Mouse (Mus musculus) midbrain, embryonic 16.5 days (tissue): ENCODE results near the gene Ppp1cb. TPM values are rescaled to one million over a fixed set of nuclear protein-coding genes. Genes with fewer than 3 reads are reported as not detected.

ENCODE experiments used
- ATAC-seq: fragments of 200-750 bp; cut with Nextera tagmentation; 2 replicates; pipeline ENCODE4 v1.8.0; 2017; ENCODE audit warnings: moderate TSS enrichment
- H3K27ac ChIP-seq: fragments of 300-500 bp; sonication (generic); 2 replicates; pipeline ENCODE4 v1.5.1; 2014; ENCODE audit warnings: mild to moderate bottlenecking, low read length, mixed read lengths
- H3K27me3 ChIP-seq: fragments of 300-500 bp; sonication (generic); 2 replicates; pipeline ENCODE4 v1.6.1; 2014; ENCODE audit warnings: low read depth, low read length, mixed read lengths; ENCODE audit not compliant: control insufficient read depth, insufficient read depth
- H3K36me3 ChIP-seq: fragments of 300-500 bp; sonication (generic); 2 replicates; pipeline ENCODE4 v1.6.1; 2014; ENCODE audit warnings: mild to moderate bottlenecking, low read length, moderate library complexity, mixed read lengths; ENCODE audit not compliant: control insufficient read depth, insufficient read depth
- H3K4me1 ChIP-seq: fragments of 300-500 bp; sonication (generic); 2 replicates; pipeline ENCODE4 v1.6.1; 2014; ENCODE audit warnings: mild to moderate bottlenecking, low read length, mixed read lengths; ENCODE audit not compliant: control insufficient read depth, insufficient read depth
- H3K4me2 ChIP-seq: fragments of 300-500 bp; sonication (generic); 2 replicates; pipeline ENCODE4 v1.6.1; 2014; ENCODE audit warnings: mild to moderate bottlenecking, low read length, mixed read lengths
- H3K4me3 ChIP-seq: fragments of 300-500 bp; sonication (generic); 2 replicates; pipeline ENCODE4 v1.5.1; 2014; ENCODE audit warnings: low read depth, mild to moderate bottlenecking, low read length, moderate library complexity, mixed read lengths
- H3K9ac ChIP-seq: fragments of 300-500 bp; sonication (generic); 2 replicates; pipeline ENCODE4 v1.6.1; 2014; ENCODE audit warnings: low read depth, low read length, mixed read lengths
- H3K9me3 ChIP-seq: fragments of 300-500 bp; sonication (generic); replicated peaks from 2 replicates; pipeline ENCODE4 v1.6.1; 2014; ENCODE audit warnings: mild to moderate bottlenecking, low read length, mixed read lengths; ENCODE audit not compliant: control insufficient read depth, poor library complexity, severe bottlenecking
- WGBS: fragments of 180-500 bp; shearing (Covaris S2); extraction: QIAGEN DNeasy Blood & Tissue Kit; methylation state at CpG from one replicate; pipeline ENCODE4 v1.1.7; 2014; 5-methylcytosine and 5-hydroxymethylcytosine counted together
- polyA plus RNA-seq: library from polyadenylated mRNA; unstranded; fragments of >200 nt; fragmentation: Nextera tagmentation; extraction: Ambion mirVana; gene quantifications from 2 replicates; pipeline ENCODE4 v1.2.1, GENCODE M21; 2015

Gene Ppp1cb
- polyA plus RNA-seq, 1 experiment from 2014 or later: 208 TPM

DNA sequence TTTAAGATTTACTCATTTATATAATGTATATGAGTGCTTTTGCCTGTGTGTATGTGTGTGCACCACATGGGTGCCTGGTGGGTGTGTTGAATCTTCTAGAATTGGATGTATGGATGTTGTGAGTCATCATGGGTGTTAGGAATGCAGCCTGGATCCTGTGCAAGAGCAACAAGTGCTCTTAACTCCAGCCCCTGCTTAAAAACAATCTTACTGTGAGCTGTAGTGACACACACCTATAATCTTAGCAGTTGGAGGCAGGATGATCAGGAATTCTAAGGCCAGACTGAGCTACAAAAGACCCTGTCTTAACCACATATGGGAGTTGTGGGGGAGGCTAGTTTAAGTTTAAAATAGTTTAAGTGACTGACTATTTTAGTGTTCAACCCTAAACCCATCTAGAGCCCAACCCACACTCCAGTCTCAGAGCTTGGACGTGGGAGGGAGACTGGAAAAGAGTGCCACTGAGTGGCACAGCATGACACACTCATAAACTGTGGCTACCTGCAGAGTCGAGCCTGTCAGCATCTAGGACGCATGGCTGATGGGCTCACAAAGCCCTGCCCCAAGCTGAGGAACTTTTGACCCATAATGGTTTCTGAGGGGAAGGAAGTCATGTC, 35.5 kb downstream of the Ppp1cb start:
- ATAC-seq: no peak
- Histone ChIP-seq H3K4me1 (no peaks in the 10 kb centered on the region), H3K27me3 (no peaks in the 10 kb centered on the region), H3K36me3 (0 out of 2 replicates have a peak, but pooled peaks cover 2% of the 10 kb centered on the region), H3K4me2 (no peak overlapping the region), H3K9ac (no peak overlapping the region), H3K9me3 (no peaks in the 10 kb centered on the region), H3K27ac (no peak overlapping the region), H3K4me3 (no peak overlapping the region)
- 66% methylated on average over 3 of the region's 3 CpGs for WGBS

GRCm38 (mm10) chr5:32508766-32509165, 50.1 kb downstream of the Ppp1cb start:
- Histone ChIP-seq H3K27ac (no peak overlapping the region), H3K4me1 (no peaks in the 10 kb centered on the region), H3K4me3 (no peak overlapping the region), H3K4me2 (no peak overlapping the region), H3K9ac (no peak overlapping the region), H3K9me3 (no peaks in the 10 kb centered on the region), H3K27me3 (no peaks in the 10 kb centered on the region), H3K36me3 (0 out of 2 replicates have a peak, but pooled peaks cover 2% of the 10 kb centered on the region)
- ATAC-seq: no peak
- 90% methylated on average over 3 of the region's 3 CpGs for WGBS

DNA sequence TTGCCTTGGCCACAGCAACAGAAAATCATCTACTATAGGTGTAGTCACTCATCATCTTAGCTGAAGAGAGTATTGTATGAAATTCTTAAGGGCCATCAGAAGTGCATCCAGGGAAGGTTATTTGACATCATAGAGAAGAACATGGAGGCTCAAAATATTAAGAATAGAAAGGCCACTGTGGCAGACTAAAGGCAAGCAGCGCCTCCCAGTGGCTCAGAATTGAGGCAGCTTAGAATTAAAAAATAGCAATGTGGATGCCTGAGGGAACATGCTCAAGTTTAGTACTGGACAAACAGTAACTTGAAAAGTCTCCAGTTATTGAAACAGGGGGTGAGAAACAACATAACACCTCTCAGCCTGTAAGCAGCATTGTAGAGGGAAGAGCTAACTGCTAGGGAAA, 61.7 kb downstream of the Ppp1cb start:
- H3K4me2 ChIP-seq: no peak overlapping the region
- no peak overlapping the region for H3K4me3 ChIP-seq
- no peaks in the 10 kb centered on the region for H3K9me3 ChIP-seq
- H3K27ac ChIP-seq: no peak overlapping the region
- H3K36me3 ChIP-seq: no peaks in the 10 kb centered on the region
- no peak overlapping the region for H3K9ac ChIP-seq
- no peak for ATAC-seq
- H3K27me3 ChIP-seq: no peaks in the 10 kb centered on the region
- H3K4me1 ChIP-seq: no peaks in the 10 kb centered on the region
- WGBS: 46% methylated on average over 1 of the region's 1 CpGs

GRCm38 (mm10) chr5:32549449-32549848, 90.8 kb downstream of the Ppp1cb start:
- Histone ChIP-seq H3K4me2 (no peak overlapping the region), H3K4me1 (no peaks in the 10 kb centered on the region), H3K9ac (no peak overlapping the region), H3K9me3 (no peaks in the 10 kb centered on the region), H3K4me3 (no peak overlapping the region), H3K27ac (no peak overlapping the region), H3K36me3 (no peaks in the 10 kb centered on the region), H3K27me3 (no peaks in the 10 kb centered on the region)
- 91% methylated on average over 2 of the region's 2 CpGs for WGBS
- ATAC-seq: no peak

- Histone ChIP-seq H3K4me2 (no peak overlapping the region), H3K27ac (no peak overlapping the region), H3K4me3 (no peak overlapping the region), H3K36me3 (no peaks in the 10 kb centered on the region), H3K27me3 (no peaks in the 10 kb centered on the region), H3K9ac (no peak overlapping the region), H3K9me3 (no peaks in the 10 kb centered on the region), H3K4me1 (no peaks in the 10 kb centered on the region)
- ATAC-seq: no peak
- 83% methylated on average over 1 of the region's 1 CpGs for WGBS
These were observed 106.1 kb downstream of the Ppp1cb start for GRCm38 (mm10) chr5:32564697-32565096.

Other genes starting within 250 kb of the Ppp1cb start
- gene Plb1, start 226.1 kb upstream of the Ppp1cb start, polyA plus RNA-seq: 0.04 and 0.09 TPM in 2 replicates
- gene Yes1, start 152.3 kb downstream of the Ppp1cb start, polyA plus RNA-seq: 18.6 and 20.0 TPM in 2 replicates